Mouse (Mus musculus) left cerebral cortex, adult 2 months (tissue): ENCODE data around the gene Tenm2. TPM values are rescaled to one million over a fixed set of nuclear protein-coding genes. Genes with fewer than 3 reads are reported as not detected.

Experiments
- DNase-seq, 2 experiments: peaks; one replicate each; pipeline ENCODE4 v3.0.0; 2021 to 2022; ENCODE audit warnings: low spot score in 2 of 2, mixed read lengths in 1 of 2; ENCODE audit errors: extremely low spot score in 1 of 2
- H3K27ac ChIP-seq: fragments of 200-600 bp; 2 replicates; pipeline ENCODE4 v1.8.1; 2022
- H3K4me3 ChIP-seq: fragments of 200-600 bp; 2 replicates; pipeline ENCODE4 v1.8.1; 2022
- CTCF ChIP-seq: fragments of 200-600 bp; IDR thresholded peaks from 2 replicates; pipeline ENCODE4 v1.8.1; 2022; ENCODE audit warnings: antibody characterized with exemption, mild to moderate bottlenecking, moderate library complexity
- intact Hi-C: fragments of 180-260 bp; cut with DNase I; formaldehyde crosslinking; loops from one replicate; pipeline ENCODE4 v1.15.1; 2025
- total RNA-seq, 2 experiments: library from RNA; stranded (reverse); gene quantifications; 2 replicates each; pipeline ENCODE4 v1.2.3; 2021

Tenm2 gene
- total RNA-seq, 2 experiments from 2014 or later: 98.0 to 98.5 TPM

DNA sequence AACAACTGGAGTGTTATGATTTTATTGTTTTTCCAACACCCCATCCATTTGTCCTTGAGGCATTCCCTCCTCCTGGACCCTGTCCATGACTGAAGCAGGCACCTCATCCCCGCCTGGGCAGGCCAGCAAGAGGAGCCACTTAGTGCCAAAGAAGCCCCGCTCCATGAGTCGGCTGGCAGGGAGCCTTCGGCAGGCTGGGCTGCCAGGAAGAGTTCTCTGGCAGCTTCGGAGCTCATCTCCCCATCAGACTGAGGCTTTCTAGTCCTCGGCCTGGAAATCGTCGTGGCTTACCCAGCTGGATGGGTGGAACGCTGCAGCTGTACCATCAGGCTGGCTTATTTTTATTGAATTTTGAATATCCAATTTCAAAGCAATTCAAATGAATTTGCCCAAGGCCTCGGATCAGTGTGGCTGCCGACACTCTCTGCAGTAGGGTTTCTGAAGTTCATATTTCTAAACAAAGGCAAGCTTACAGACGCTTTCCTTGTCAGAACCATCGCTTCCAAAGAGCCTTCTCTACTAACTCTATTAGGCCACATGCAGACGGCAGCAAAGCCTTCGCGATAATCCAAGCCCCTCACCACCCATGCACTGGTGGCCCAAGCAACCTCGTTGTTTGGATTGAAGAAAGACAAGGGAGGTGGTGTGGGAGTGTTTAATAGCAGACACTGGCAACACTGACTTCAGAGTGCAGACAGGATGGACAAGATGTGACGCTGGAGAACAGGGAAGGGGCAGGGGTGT lies 991.8 kb downstream of the Tenm2 start:
- peak; percentile 35 to 52 for DNase-seq
- H3K4me3 ChIP-seq: no peak overlapping the region
- TF ChIP-seq CTCF: no peak
- intact Hi-C loops: no loop called here
- H3K27ac ChIP-seq: peak overlapping the region; percentile 56

GRCm38 (mm10) chr11:36238890-36239289 lies 996.9 kb downstream of the Tenm2 start:
- no peak for DNase-seq
- TF ChIP-seq CTCF: no peak
- no peak overlapping the region for H3K27ac ChIP-seq
- intact Hi-C loops: no loop called here
- H3K4me3 ChIP-seq: no peak overlapping the region

- intact Hi-C loops: loop anchor here (10.0 kb wide), 1 partner anchor 956 kb away; no protein-coding TSS in a partner anchor
- Histone ChIP-seq H3K27ac (peak overlapping the region; percentile 69), H3K4me3 (no peak overlapping the region)
- no peak for DNase-seq
- TF ChIP-seq CTCF: no peak
Measured at GRCm38 (mm10) chr11:36228654-36229053, 1007.1 kb downstream of the Tenm2 start.

DNA sequence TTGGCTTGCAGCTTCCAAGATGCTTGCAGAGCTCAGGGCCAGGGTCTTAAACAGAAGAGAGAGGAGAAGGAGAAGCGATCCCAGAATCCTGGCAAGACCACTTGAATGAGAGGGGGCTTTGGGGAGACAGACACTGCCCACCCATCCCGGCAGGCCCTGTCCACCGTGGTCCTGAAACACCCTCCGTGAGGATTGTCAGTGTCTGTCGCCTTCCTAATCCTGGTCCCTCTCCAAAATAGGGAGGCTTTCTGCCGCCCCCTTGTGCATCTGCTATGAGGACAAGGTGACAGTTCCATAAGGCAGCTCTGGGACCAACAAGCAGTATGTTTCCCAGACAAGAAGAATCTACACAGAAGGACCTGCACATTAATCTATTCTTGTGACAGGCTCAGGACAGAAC lies 1007.6 kb downstream of the Tenm2 start:
- Histone ChIP-seq H3K4me3 (no peak overlapping the region), H3K27ac (peak overlapping the region; percentile 69)
- no peak for TF ChIP-seq CTCF
- no peak for DNase-seq
- intact Hi-C loops: loop anchor here (10.0 kb wide), 1 partner anchor 957 kb away; no protein-coding TSS in a partner anchor

DNA sequence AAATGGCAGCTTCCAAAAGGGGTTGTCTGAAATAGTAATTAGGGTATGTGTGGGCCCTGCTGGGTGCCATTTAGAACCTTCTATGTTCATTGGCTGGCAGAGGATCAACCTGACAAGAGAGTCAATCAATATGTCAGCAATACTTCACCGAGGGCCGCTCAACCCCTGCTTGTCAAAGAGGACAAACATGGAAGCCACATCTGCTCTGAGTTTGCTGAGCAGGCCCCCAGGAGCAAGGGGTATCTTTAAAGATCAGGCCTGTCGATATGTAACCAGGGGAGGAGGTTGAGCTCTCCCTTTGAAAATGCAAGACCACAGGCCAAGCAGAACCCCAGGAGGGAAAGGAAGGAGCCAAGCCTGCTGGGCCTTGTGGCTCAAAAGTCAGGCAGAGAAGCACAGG lies 1009.7 kb downstream of the Tenm2 start:
- DNase-seq: no peak
- intact Hi-C loops: loop anchor here (10.0 kb wide), 1 partner anchor 959 kb away; no protein-coding TSS in a partner anchor
- no peak for TF ChIP-seq CTCF
- Histone ChIP-seq H3K27ac (no peak overlapping the region), H3K4me3 (no peak overlapping the region)

DNA sequence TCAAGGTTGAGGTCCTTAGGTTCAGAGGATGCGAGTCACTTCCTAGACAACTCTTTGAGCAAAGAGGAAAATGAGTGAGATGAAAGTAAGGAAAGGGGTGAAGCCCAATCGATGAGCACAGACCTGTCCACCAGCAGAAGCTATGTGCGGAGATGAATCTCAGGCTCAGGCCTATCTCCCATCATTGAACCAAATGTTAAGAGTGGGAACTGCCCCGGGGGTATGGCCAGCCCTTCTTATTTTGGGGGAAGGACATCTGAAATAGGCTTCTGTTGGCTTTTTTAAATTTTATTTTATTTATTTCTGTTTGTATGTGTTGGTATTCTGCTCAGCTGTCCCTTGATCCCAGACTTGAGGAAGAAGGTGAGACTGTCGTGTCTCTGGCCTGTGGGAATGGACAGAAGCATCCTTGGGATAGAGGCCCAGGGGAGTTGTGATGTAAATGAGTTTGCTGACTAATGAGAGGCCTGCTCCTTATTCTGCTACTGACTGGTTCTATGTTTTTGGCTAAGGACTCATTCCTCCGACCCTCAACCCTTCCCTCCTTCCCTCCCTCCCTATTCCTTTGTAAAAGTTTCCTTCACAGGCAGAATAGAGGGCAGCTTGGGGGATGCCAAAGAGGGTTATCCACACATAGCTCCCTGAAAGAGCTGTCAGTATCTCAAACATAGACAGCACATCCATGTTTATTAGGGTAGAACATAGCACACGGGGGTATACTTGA lies 1011.9 kb downstream of the Tenm2 start:
- TF ChIP-seq CTCF: no peak
- intact Hi-C loops: loop anchor here (5.0 to 10.0 kb wide), 3 partner anchors 177 to 961 kb away; no protein-coding TSS in a partner anchor
- DNase-seq: no peak

GRCm38 (mm10) chr11:36222071-36222470 lies 1013.7 kb downstream of the Tenm2 start:
- no peak for DNase-seq
- intact Hi-C loops: loop anchor here (5.0 to 10.0 kb wide), 3 partner anchors 175 to 963 kb away; no protein-coding TSS in a partner anchor
- no peak for TF ChIP-seq CTCF
- no peak overlapping the region for H3K27ac ChIP-seq
- H3K4me3 ChIP-seq: no peak overlapping the region

More for the DNA sequence above, 1011.9 kb downstream of the Tenm2 start:
- no peak overlapping the region for H3K4me3 ChIP-seq
- no peak overlapping the region for H3K27ac ChIP-seq

- TF ChIP-seq CTCF: peak; percentile 76
- intact Hi-C loops: loop anchor here (1.0 to 10.0 kb wide), 5 partner anchors 174 to 963 kb away; no protein-coding TSS in a partner anchor
- DNase-seq: peak; percentile 77 to 79
- Histone ChIP-seq H3K27ac (peak overlapping the region; percentile 42; the same call in 1 of the 2 replicates), H3K4me3 (peak overlapping the region; percentile 36)
Measured at GRCm38 (mm10) chr11:36221271-36221975, 1014.3 kb downstream of the Tenm2 start.

GRCm38 (mm10) chr11:36220651-36221050 lies 1015.1 kb downstream of the Tenm2 start:
- no peak for TF ChIP-seq CTCF
- Histone ChIP-seq H3K27ac (peak overlapping the region; percentile 28; the same call in 1 of the 2 replicates), H3K4me3 (no peak overlapping the region)
- no peak for DNase-seq
- intact Hi-C loops: loop anchor here (1.0 to 10.0 kb wide), 5 partner anchors 173 to 964 kb away; no protein-coding TSS in a partner anchor

- intact Hi-C loops: no loop called here
- H3K27ac ChIP-seq: no peak overlapping the region
- no peak for TF ChIP-seq CTCF
- DNase-seq: no peak
- H3K4me3 ChIP-seq: no peak overlapping the region
Measured at GRCm38 (mm10) chr11:36219586-36219985, 1016.2 kb downstream of the Tenm2 start.

- intact Hi-C loops: no loop called here
- no peak for DNase-seq
- TF ChIP-seq CTCF: no peak
- Histone ChIP-seq H3K27ac (no peak overlapping the region), H3K4me3 (no peak overlapping the region)
Measured at GRCm38 (mm10) chr11:36214589-36214988, 1021.2 kb downstream of the Tenm2 start.
